Mouse (Mus musculus) megakaryocyte, embryonic 14.5 days (primary cell): Measurements from ENCODE around the gene Atp8b2. TPM values are rescaled to one million over a fixed set of nuclear protein-coding genes. Genes with fewer than 3 reads are reported as not detected.
A peak's percentile ranks its signal among the peaks of the same experiment; 100 is the strongest.

Experiments
- H3K27me3 ChIP-seq: replicated peaks from 2 replicates; pipeline ENCODE3; 2012; ENCODE audit warnings: inconsistent platforms
- H3K36me3 ChIP-seq: replicated peaks from 2 replicates; pipeline ENCODE3; 2012; ENCODE audit warnings: low read length, inconsistent platforms, mixed read lengths
- H3K4me1 ChIP-seq: 2 replicates; pipeline ENCODE4 v1.6.1; 2012; ENCODE audit warnings: inconsistent platforms
- H3K4me3 ChIP-seq: replicated peaks from 2 replicates; pipeline ENCODE3; 2012; ENCODE audit warnings: moderate library complexity, mild to moderate bottlenecking, inconsistent platforms
- H3K9me3 ChIP-seq: 2 replicates; pipeline ENCODE4 v1.6.1; 2012; ENCODE audit warnings: inconsistent platforms
- FLI1 ChIP-seq: IDR thresholded peaks from 2 replicates; pipeline ENCODE4 v1.6.1; 2012; ENCODE audit warnings: low read length, inconsistent platforms, mixed read lengths
- GATA1 ChIP-seq: IDR thresholded peaks from 3 replicates; pipeline ENCODE4 v1.6.1; 2012; ENCODE audit warnings: mixed read lengths, low read length, inconsistent platforms, borderline replicate concordance
- polyA plus RNA-seq: library from polyadenylated mRNA; stranded (reverse); fragments of >175 nt; gene quantifications from 2 replicates; pipeline ENCODE4 v1.2.3, GENCODE M21; 2012; ENCODE audit warnings: low replicate concordance; ENCODE audit not compliant: insufficient read depth

The Atp8b2 gene
- 4.2 and 6.1 TPM in 2 replicates for polyA plus RNA-seq

- no peaks in the 10 kb centered on the region for H3K9me3 ChIP-seq
- peaks cover 40% of the 10 kb centered on the region for H3K27me3 ChIP-seq
- peaks cover 72% of the 10 kb centered on the region for H3K4me1 ChIP-seq
- H3K4me3 ChIP-seq = peak within 1 kb of the TSS; percentile 95
- peaks cover 19% of the 10 kb centered on the region for H3K36me3 ChIP-seq
- TF ChIP-seq GATA1 = no peak
- TF ChIP-seq FLI1 = no peak
Observed at GRCm38 (mm10) chr3:89963221-89963763, at the start of gene Atp8b2. Gene Atp8b2, minus strand, starts transcription at chr3:89963508.

- no peak for TF ChIP-seq FLI1
- no peak for TF ChIP-seq GATA1
- Histone ChIP-seq H3K9me3 (no peaks in the 10 kb centered on the region), H3K27me3 (no peaks in the 10 kb centered on the region), H3K4me1 (no peaks in the 10 kb centered on the region), H3K36me3 (peaks cover 99% of the 10 kb centered on the region), H3K4me3 (no peak overlapping the region)
Observed at GRCm38 (mm10) chr3:90010291-90010690, 47.0 kb upstream of the Atp8b2 start.

GRCm38 (mm10) chr3:90004091-90004796, 40.9 kb upstream of the Atp8b2 start:
- no peak for TF ChIP-seq FLI1
- no peak for TF ChIP-seq GATA1
- Histone ChIP-seq H3K27me3 (no peaks in the 10 kb centered on the region), H3K4me3 (no peak overlapping the region), H3K36me3 (peaks cover 97% of the 10 kb centered on the region), H3K9me3 (no peaks in the 10 kb centered on the region), H3K4me1 (peaks cover 8% of the 10 kb centered on the region)

GRCm38 (mm10) chr3:89999830-90000229, 36.5 kb upstream of the Atp8b2 start:
- H3K4me3 ChIP-seq = no peak overlapping the region
- H3K9me3 ChIP-seq = no peaks in the 10 kb centered on the region
- no peaks in the 10 kb centered on the region for H3K27me3 ChIP-seq
- H3K4me1 ChIP-seq = peaks cover 23% of the 10 kb centered on the region
- no peak for TF ChIP-seq GATA1
- TF ChIP-seq FLI1 = no peak
- H3K36me3 ChIP-seq = peaks cover 74% of the 10 kb centered on the region

- TF ChIP-seq GATA1 (no peak), FLI1 (no peak)
- Histone ChIP-seq H3K27me3 (no peaks in the 10 kb centered on the region), H3K4me3 (peak overlapping the region; percentile 94), H3K9me3 (no peaks in the 10 kb centered on the region), H3K36me3 (peaks cover 72% of the 10 kb centered on the region), H3K4me1 (peaks cover 23% of the 10 kb centered on the region)
Observed at GRCm38 (mm10) chr3:89999090-89999489, 35.8 kb upstream of the Atp8b2 start.

- TF ChIP-seq GATA1 = no peak
- no peak for TF ChIP-seq FLI1
- peaks cover 23% of the 10 kb centered on the region for H3K4me1 ChIP-seq
- no peaks in the 10 kb centered on the region for H3K27me3 ChIP-seq
- H3K36me3 ChIP-seq = peaks cover 70% of the 10 kb centered on the region
- no peaks in the 10 kb centered on the region for H3K9me3 ChIP-seq
- peak within 1 kb of the TSS; percentile 94 for H3K4me3 ChIP-seq
Observed at GRCm38 (mm10) chr3:89998612-89999054, 35.3 kb upstream of the Atp8b2 start, which contains the start of gene Hax1. Gene Hax1, minus strand, starts transcription at chr3:89998780.

- Histone ChIP-seq H3K9me3 (no peaks in the 10 kb centered on the region), H3K27me3 (no peaks in the 10 kb centered on the region), H3K4me3 (peak overlapping the region; percentile 94), H3K4me1 (peaks cover 23% of the 10 kb centered on the region), H3K36me3 (peaks cover 65% of the 10 kb centered on the region)
- no peak for TF ChIP-seq FLI1
- TF ChIP-seq GATA1 = no peak
Observed at GRCm38 (mm10) chr3:89997791-89998495, 34.6 kb upstream of the Atp8b2 start.

- Histone ChIP-seq H3K36me3 (peaks cover 37% of the 10 kb centered on the region), H3K9me3 (no peaks in the 10 kb centered on the region), H3K4me1 (peaks cover 28% of the 10 kb centered on the region), H3K27me3 (no peaks in the 10 kb centered on the region), H3K4me3 (no peak overlapping the region)
- no peak for TF ChIP-seq GATA1
- TF ChIP-seq FLI1 = no peak
Observed at GRCm38 (mm10) chr3:89994807-89995515, 31.7 kb upstream of the Atp8b2 start.

GRCm38 (mm10) chr3:89987822-89988221, 24.5 kb upstream of the Atp8b2 start:
- peaks cover 4% of the 10 kb centered on the region for H3K36me3 ChIP-seq
- H3K27me3 ChIP-seq = peaks cover 1% of the 10 kb centered on the region
- H3K9me3 ChIP-seq = no peaks in the 10 kb centered on the region
- H3K4me3 ChIP-seq = peak overlapping the region; percentile 1
- TF ChIP-seq GATA1 = no peak
- TF ChIP-seq FLI1 = no peak
- H3K4me1 ChIP-seq = peaks cover 36% of the 10 kb centered on the region
